In genomic region chr17:26124560-26124959, GRCm38 (mm10) we compare ENCODE assay signal across 7 mouse cellular contexts. TPM values are rescaled to one million over a fixed set of nuclear protein-coding genes. Genes with fewer than 3 reads are reported as not detected.
DNase-seq lines count a peak whose midpoint lies in the region; ATAC-seq and TF ChIP-seq lines count a peak whose summit lies in the region.

No protein-coding gene starts in this region.

- H3K4me3 ChIP-seq in liver, adult 2 months (ENCODE audit: insufficient read depth, low read depth, low read length) = no peak overlapping the region
- peak overlapping the region; percentile 95 for H3K4me3 ChIP-seq in embryonic fibroblast, embryonic 13.5 days (ENCODE audit: insufficient read depth, low read length)
- H3K4me3 ChIP-seq in limb, embryonic 11.5 days (ENCODE audit: low read depth, low read length) = peak overlapping the region; percentile 79
- peak overlapping the region; percentile 14 for H3K4me3 ChIP-seq in olfactory bulb, adult 2 months (ENCODE audit: insufficient read depth, low read depth, low read length)

- H3K27ac ChIP-seq in liver, adult 2 months (replicated peaks; ENCODE audit: insufficient read depth, low read depth, low read length) = no peak overlapping the region
- no peak overlapping the region for H3K27ac ChIP-seq in embryonic fibroblast, embryonic 13.5 days (ENCODE audit: insufficient read depth, low read length)
- no peak overlapping the region for H3K27ac ChIP-seq in limb, embryonic 11.5 days (replicated peaks; ENCODE audit: low read depth, low read length)
- no peak overlapping the region for H3K27ac ChIP-seq in olfactory bulb, adult 2 months (ENCODE audit: insufficient read depth, low read depth, low read length)

- H3K79me2 ChIP-seq in liver, adult 2 months (ENCODE audit: control insufficient read depth, insufficient read depth, low read length) = peaks cover 5% of the 10 kb centered on the region; the same call in 1 of the 2 replicates

- peaks cover 8% of the 10 kb centered on the region for H3K4me1 ChIP-seq in liver, adult 2 months (ENCODE audit: control insufficient read depth, insufficient read depth, low read length)
- H3K4me1 ChIP-seq in embryonic fibroblast, embryonic 13.5 days (ENCODE audit: control insufficient read depth, insufficient read depth, low read length) = no peaks in the 10 kb centered on the region
- H3K4me1 ChIP-seq in limb, embryonic 11.5 days (ENCODE audit: control insufficient read depth, insufficient read depth, low read length) = peaks cover 13% of the 10 kb centered on the region
- H3K4me1 ChIP-seq in olfactory bulb, adult 2 months (ENCODE audit: control insufficient read depth, insufficient read depth, low read length) = peaks cover 27% of the 10 kb centered on the region

- 0 out of 2 replicates have a peak overlapping the region, but pooled peaks have one; percentile 83 for H3K9ac ChIP-seq in liver, adult 2 months (ENCODE audit: low read depth, low read length)
- H3K9ac ChIP-seq in limb, embryonic 11.5 days (ENCODE audit: low read length) = no peak overlapping the region

- no peak for ATAC-seq in limb, embryonic 11.5 days (ENCODE audit: insufficient number of reproducible peaks, low FRiP score, low TSS enrichment, low read depth)

- H3K9me3 ChIP-seq in limb, embryonic 11.5 days (ENCODE audit: control insufficient read depth, low read length) = no peaks in the 10 kb centered on the region

- no peak for TF ChIP-seq POLR2A in liver, adult 2 months (IDR thresholded peaks at IDR 0.05; ENCODE audit: extremely low read depth, insufficient read depth, low read length)
- TF ChIP-seq POLR2A in embryonic fibroblast, embryonic 13.5 days (IDR thresholded peaks at IDR 0.05; ENCODE audit: low read depth, low read length) = no peak
- TF ChIP-seq POLR2A in olfactory bulb, adult 2 months (IDR thresholded peaks at IDR 0.05; ENCODE audit: insufficient read depth, low read depth, low read length) = no peak

- DNase-seq in liver, adult 2 months (ENCODE audit: extremely low read depth, low read depth, low spot score) = no peak
- DNase-seq in liver = no peak
- no peak for DNase-seq in limb, embryonic 11.5 days (ENCODE audit: low spot score)
- DNase-seq in urinary bladder, adult 2 months (ENCODE audit: low spot score) = no peak
- no peak for DNase-seq in layer of hippocampus, adult 9-10 months (ENCODE audit: low spot score)

- H3K4me2 ChIP-seq in limb, embryonic 11.5 days (ENCODE audit: low read depth, severe bottlenecking) = peak overlapping the region; percentile 57

- no peaks in the 10 kb centered on the region for H3K36me3 ChIP-seq in liver, adult 2 months (ENCODE audit: control insufficient read depth, insufficient read depth, low read length)
- peaks cover 2% of the 10 kb centered on the region; the same call in 1 of the 2 replicates for H3K36me3 ChIP-seq in limb, embryonic 11.5 days (ENCODE audit: control insufficient read depth, insufficient read depth, low read length)

- no peaks in the 10 kb centered on the region for H3K27me3 ChIP-seq in liver, adult 2 months (ENCODE audit: control insufficient read depth, insufficient read depth, low read length)
- H3K27me3 ChIP-seq in limb, embryonic 11.5 days (ENCODE audit: control insufficient read depth, insufficient read depth, low read length) = no peaks in the 10 kb centered on the region

- 81% methylated on average over 7 of the region's 7 CpGs for WGBS in liver, adult 2 months
- WGBS in limb, embryonic 11.5 days = 91% methylated on average over 7 of the region's 7 CpGs
- WGBS in olfactory bulb, adult 2 months = 89% methylated on average over 7 of the region's 7 CpGs

- TF ChIP-seq CTCF in liver, adult 2 months (IDR thresholded peaks at IDR 0.05; ENCODE audit: low read depth, low read length) = no peak
- TF ChIP-seq CTCF in embryonic fibroblast, embryonic 13.5 days (IDR thresholded peaks at IDR 0.05; ENCODE audit: borderline replicate concordance, insufficient read depth, low read length) = no peak
- TF ChIP-seq CTCF in olfactory bulb, adult 2 months (IDR thresholded peaks at IDR 0.05; ENCODE audit: insufficient read depth, low read depth, low read length) = no peak

RNA-seq across cellular contexts. Expression of gene Mrpl28, which starts 1.3 kb away (rescaled TPM):
- total RNA-seq in liver, adult 2 months (2014; rRNA removed) = 64.5 and 67.9 TPM in 2 replicates
- 80.6 and 87.6 TPM in 2 replicates for polyA plus RNA-seq in liver, adult 2 months (2012; rRNA removed)
- polyA plus RNA-seq in embryonic fibroblast, embryonic 13.5 days (2011; ENCODE audit: insufficient read length, low read depth, missing spikeins) = 38.7 and 41.0 TPM in 2 replicates
- polyA plus RNA-seq in limb, embryonic 11.5 days (2014; fragmentation: Nextera tagmentation; extraction: Ambion mirVana) = 259 and 283 TPM in 2 replicates
- polyA plus RNA-seq in olfactory bulb, adult 2 months (2012; ENCODE audit: insufficient read depth, insufficient read length, low replicate concordance, missing spikeins) = not detected in 2 replicates
- 62.8 and 76.4 TPM in 2 replicates for polyA plus RNA-seq in urinary bladder, adult 2 months (2012; rRNA removed)

RNA-seq across cellular contexts. Expression of gene Tmem8, which starts 11.5 kb away (rescaled TPM):
- 8.8 and 10.0 TPM in 2 replicates for total RNA-seq in liver, adult 2 months (2014; rRNA removed)
- polyA plus RNA-seq in liver, adult 2 months (2012; rRNA removed) = 46.2 and 52.5 TPM in 2 replicates
- polyA plus RNA-seq in embryonic fibroblast, embryonic 13.5 days (2011; ENCODE audit: insufficient read length, low read depth, missing spikeins) = 0.48 and 1.0 TPM in 2 replicates
- 0.40 and 0.55 TPM in 2 replicates for polyA plus RNA-seq in limb, embryonic 11.5 days (2014; fragmentation: Nextera tagmentation; extraction: Ambion mirVana)
- polyA plus RNA-seq in olfactory bulb, adult 2 months (2012; ENCODE audit: insufficient read depth, insufficient read length, low replicate concordance, missing spikeins) = not detected in 2 replicates
- 17.1 and 21.8 TPM in 2 replicates for polyA plus RNA-seq in urinary bladder, adult 2 months (2012; rRNA removed)

RNA-seq across cellular contexts. Expression of gene Axin1, which starts 13.9 kb away (rescaled TPM):
- total RNA-seq in liver, adult 2 months (2014; rRNA removed) = 8.4 and 9.3 TPM in 2 replicates
- 7.4 and 8.9 TPM in 2 replicates for polyA plus RNA-seq in liver, adult 2 months (2012; rRNA removed)
- polyA plus RNA-seq in embryonic fibroblast, embryonic 13.5 days (2011; ENCODE audit: insufficient read length, low read depth, missing spikeins) = 34.4 and 50.5 TPM in 2 replicates
- 17.1 and 23.7 TPM in 2 replicates for polyA plus RNA-seq in limb, embryonic 11.5 days (2014; fragmentation: Nextera tagmentation; extraction: Ambion mirVana)
- not detected in 2 replicates for polyA plus RNA-seq in olfactory bulb, adult 2 months (2012; ENCODE audit: insufficient read depth, insufficient read length, low replicate concordance, missing spikeins)
- polyA plus RNA-seq in urinary bladder, adult 2 months (2012; rRNA removed) = 22.2 and 24.4 TPM in 2 replicates

RNA-seq across cellular contexts. Expression of gene Nme4, which starts 29.2 kb away (rescaled TPM):
- 6.2 and 7.0 TPM in 2 replicates for total RNA-seq in liver, adult 2 months (2014; rRNA removed)
- 8.7 TPM in 2 replicates for polyA plus RNA-seq in liver, adult 2 months (2012; rRNA removed)
- 47.9 and 50.4 TPM in 2 replicates for polyA plus RNA-seq in embryonic fibroblast, embryonic 13.5 days (2011; ENCODE audit: insufficient read length, low read depth, missing spikeins)
- 111 and 122 TPM in 2 replicates for polyA plus RNA-seq in limb, embryonic 11.5 days (2014; fragmentation: Nextera tagmentation; extraction: Ambion mirVana)
- polyA plus RNA-seq in olfactory bulb, adult 2 months (2012; ENCODE audit: insufficient read depth, insufficient read length, low replicate concordance, missing spikeins) = not detected in 2 replicates
- polyA plus RNA-seq in urinary bladder, adult 2 months (2012; rRNA removed) = 13.9 and 20.6 TPM in 2 replicates

RNA-seq across cellular contexts. Expression of gene Decr2, which starts 34.4 kb away (rescaled TPM):
- total RNA-seq in liver, adult 2 months (2014; rRNA removed) = 179 and 237 TPM in 2 replicates
- 147 and 154 TPM in 2 replicates for polyA plus RNA-seq in liver, adult 2 months (2012; rRNA removed)
- polyA plus RNA-seq in embryonic fibroblast, embryonic 13.5 days (2011; ENCODE audit: insufficient read length, low read depth, missing spikeins) = 28.2 and 30.9 TPM in 2 replicates
- 19.0 and 22.3 TPM in 2 replicates for polyA plus RNA-seq in limb, embryonic 11.5 days (2014; fragmentation: Nextera tagmentation; extraction: Ambion mirVana)
- polyA plus RNA-seq in olfactory bulb, adult 2 months (2012; ENCODE audit: insufficient read depth, insufficient read length, low replicate concordance, missing spikeins) = not detected in 2 replicates
- 81.4 and 105 TPM in 2 replicates for polyA plus RNA-seq in urinary bladder, adult 2 months (2012; rRNA removed)
